Mouse (Mus musculus) midbrain, postnatal 0 days (tissue): ENCODE data around the gene Lrrc4b. TPM values are rescaled to one million over a fixed set of nuclear protein-coding genes. Genes with fewer than 3 reads are reported as not detected.

ENCODE experiments used
- ATAC-seq: fragments of 200-750 bp; cut with Nextera tagmentation; 2 replicates; pipeline ENCODE4 v1.8.0; 2017; ENCODE audit warnings: moderate number of reproducible peaks, mild to moderate bottlenecking, moderate TSS enrichment, moderate library complexity; ENCODE audit not compliant: low FRiP score
- DNase-seq: peaks from one replicate; pipeline ENCODE4 v3.0.0-alpha.2; 2015; ENCODE audit warnings: low spot score
- H3K27ac ChIP-seq: fragments of 300-500 bp; sonication (generic); 2 replicates; pipeline ENCODE4 v1.5.1; 2014; ENCODE audit warnings: low read depth, mild to moderate bottlenecking, low read length, mixed read lengths
- H3K27me3 ChIP-seq: fragments of 300-500 bp; sonication (generic); 2 replicates; pipeline ENCODE4 v1.6.1; 2014; ENCODE audit warnings: low read length, control low read depth, mixed read lengths; ENCODE audit not compliant: insufficient read depth
- H3K36me3 ChIP-seq: fragments of 300-500 bp; sonication (generic); 2 replicates; pipeline ENCODE4 v1.6.1; 2014; ENCODE audit warnings: low read length, control low read depth, mixed read lengths; ENCODE audit not compliant: insufficient read depth
- H3K4me1 ChIP-seq: fragments of 300-500 bp; sonication (generic); 2 replicates; pipeline ENCODE4 v1.6.1; 2014; ENCODE audit warnings: mild to moderate bottlenecking, control low read depth, antibody characterized with exemption, low read length, mixed read lengths; ENCODE audit not compliant: insufficient read depth
- H3K4me2 ChIP-seq: fragments of 300-500 bp; sonication (generic); 2 replicates; pipeline ENCODE4 v1.6.1; 2014; ENCODE audit warnings: low read depth, mild to moderate bottlenecking, low read length, mixed read lengths; ENCODE audit not compliant: poor library complexity, severe bottlenecking
- H3K4me3 ChIP-seq: fragments of 300-500 bp; sonication (generic); 2 replicates; pipeline ENCODE4 v1.5.1; 2014; ENCODE audit warnings: low read depth, mild to moderate bottlenecking, low read length, moderate library complexity
- H3K9ac ChIP-seq: fragments of 300-500 bp; sonication (generic); replicated peaks from 2 replicates; pipeline ENCODE4 v1.6.1; 2014; ENCODE audit warnings: mild to moderate bottlenecking, low read length, moderate library complexity, mixed read lengths; ENCODE audit not compliant: poor library complexity, severe bottlenecking
- H3K9me3 ChIP-seq: fragments of 300-500 bp; sonication (generic); 2 replicates; pipeline ENCODE4 v1.6.1; 2016; ENCODE audit warnings: low read length, control low read depth
- CTCF ChIP-seq: IDR thresholded peaks from 2 replicates; pipeline ENCODE4 v1.5.1; 2016; ENCODE audit warnings: antibody characterized with exemption, mild to moderate bottlenecking
- WGBS: fragments of 180-500 bp; shearing (Covaris S2); extraction: QIAGEN DNeasy Blood & Tissue Kit; methylation state at CpG from one replicate; pipeline ENCODE4 v1.1.7; 2014; 5-methylcytosine and 5-hydroxymethylcytosine counted together
- polyA plus RNA-seq: library from polyadenylated mRNA; unstranded; fragments of >200 nt; fragmentation: Nextera tagmentation; extraction: Ambion mirVana; gene quantifications from 2 replicates; pipeline ENCODE4 v1.2.1, GENCODE M21; 2015
- total RNA-seq: library from RNA; depleted of rRNA; stranded (reverse); fragments of >200 nt; gene quantifications from 2 replicates; pipeline ENCODE4 v1.2.3, GENCODE M21; 2014

Gene Lrrc4b
- total and polyA plus RNA-seq, 2 experiments from 2014 or later, result 26.9 to 657 TPM

DNA sequence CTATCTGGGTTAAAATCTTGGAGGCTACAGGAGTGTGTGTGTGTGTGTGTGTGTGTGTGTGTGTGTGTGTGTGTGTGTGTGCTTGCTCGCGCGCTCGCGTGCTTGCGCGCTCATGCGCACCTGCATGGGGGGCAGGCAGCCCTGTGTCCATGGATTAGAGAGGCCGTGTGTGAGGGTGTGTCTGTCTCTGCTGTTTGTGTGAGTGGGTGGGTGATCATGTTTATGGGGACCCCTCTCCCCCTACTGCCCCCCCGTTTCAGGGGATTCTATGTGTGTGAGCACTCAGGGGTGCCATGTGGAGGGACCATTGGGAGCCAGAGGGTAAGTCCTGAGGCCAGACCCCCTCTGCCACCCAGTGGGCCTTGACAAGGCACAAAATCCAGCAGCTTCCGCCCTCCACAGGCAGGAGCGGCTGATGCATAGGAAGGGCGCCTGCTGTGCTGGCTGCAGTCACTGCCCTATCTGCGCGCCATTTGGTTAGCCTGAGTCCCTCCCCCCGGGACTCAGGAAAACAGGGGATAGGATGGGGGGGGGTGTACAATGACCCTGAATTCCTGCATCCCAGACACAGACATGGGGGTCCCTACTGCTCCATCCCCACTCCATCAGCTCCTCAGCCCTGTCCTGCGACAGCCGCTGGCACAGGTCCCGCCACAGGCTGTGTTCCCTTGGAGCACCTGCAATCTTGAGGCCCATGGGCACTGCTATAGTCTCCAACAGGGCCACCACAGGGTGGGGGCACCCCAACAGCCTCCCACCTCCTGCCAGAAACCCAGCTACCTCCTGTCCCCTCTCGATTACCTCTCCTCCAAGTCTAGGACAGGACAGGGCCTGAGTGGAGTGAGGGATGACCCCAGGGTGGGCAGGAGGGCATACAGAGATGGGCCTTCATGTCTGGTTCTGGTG is 14.7 kb downstream of the Lrrc4b start:
- Histone ChIP-seq H3K36me3 (peaks cover 25% of the 10 kb centered on the region), H3K4me2 (peak overlapping the region; percentile 86), H3K27ac (peak overlapping the region; percentile 99), H3K4me3 (peak overlapping the region; percentile 77), H3K4me1 (peaks cover 23% of the 10 kb centered on the region), H3K9ac (peak overlapping the region; percentile 100), H3K9me3 (no peaks in the 10 kb centered on the region), H3K27me3 (no peaks in the 10 kb centered on the region)
- peak; percentile 44 for ATAC-seq
- DNase-seq, result peak; percentile 81
- TF ChIP-seq CTCF, result peak; percentile 67
- WGBS, result 3% methylated on average over 20 of the region's 20 CpGs

DNA sequence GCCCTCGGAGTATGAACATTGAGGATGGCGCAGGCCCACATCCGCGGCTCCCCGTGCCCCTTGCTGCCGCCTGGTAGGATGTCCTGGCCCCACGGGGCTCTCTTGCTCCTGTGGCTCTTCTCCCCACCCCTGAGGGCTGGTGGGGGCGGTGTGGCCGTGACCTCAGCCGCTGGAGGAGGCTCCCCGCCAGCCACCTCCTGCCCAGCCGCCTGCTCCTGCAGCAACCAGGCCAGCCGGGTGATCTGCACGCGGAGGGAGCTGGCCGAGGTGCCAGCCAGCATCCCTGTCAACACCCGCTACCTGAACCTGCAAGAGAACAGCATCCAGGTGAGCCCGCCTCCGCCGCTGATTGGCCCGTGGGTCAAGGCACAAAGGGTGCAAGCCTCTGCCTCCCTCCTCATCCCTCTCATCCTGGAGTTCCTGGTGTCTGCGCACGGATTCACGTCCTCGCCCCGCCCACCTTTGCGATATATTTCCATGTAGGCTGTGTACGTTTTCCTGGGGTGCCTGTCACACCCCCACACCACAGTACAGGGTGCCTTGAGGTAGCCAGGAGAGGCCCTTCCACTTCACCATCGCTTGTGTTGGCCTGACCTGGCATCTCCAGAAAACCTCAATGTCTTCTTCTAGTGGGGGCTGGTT is 16.2 kb downstream of the Lrrc4b start:
- H3K27ac ChIP-seq, result peak overlapping the region; percentile 43; the same call in 1 of the 2 replicates
- no peaks in the 10 kb centered on the region for H3K27me3 ChIP-seq
- H3K4me2 ChIP-seq, result peak overlapping the region; percentile 86
- no peak for TF ChIP-seq CTCF
- DNase-seq, result no peak
- H3K4me3 ChIP-seq, result peak overlapping the region; percentile 77
- peaks cover 32% of the 10 kb centered on the region for H3K36me3 ChIP-seq
- peaks cover 23% of the 10 kb centered on the region for H3K4me1 ChIP-seq
- peak overlapping the region; percentile 100; the same call in 1 of the 2 replicates for H3K9ac ChIP-seq
- no peaks in the 10 kb centered on the region for H3K9me3 ChIP-seq
- ATAC-seq, result no peak
- 36% methylated on average over 26 of the region's 29 CpGs for WGBS

DNA sequence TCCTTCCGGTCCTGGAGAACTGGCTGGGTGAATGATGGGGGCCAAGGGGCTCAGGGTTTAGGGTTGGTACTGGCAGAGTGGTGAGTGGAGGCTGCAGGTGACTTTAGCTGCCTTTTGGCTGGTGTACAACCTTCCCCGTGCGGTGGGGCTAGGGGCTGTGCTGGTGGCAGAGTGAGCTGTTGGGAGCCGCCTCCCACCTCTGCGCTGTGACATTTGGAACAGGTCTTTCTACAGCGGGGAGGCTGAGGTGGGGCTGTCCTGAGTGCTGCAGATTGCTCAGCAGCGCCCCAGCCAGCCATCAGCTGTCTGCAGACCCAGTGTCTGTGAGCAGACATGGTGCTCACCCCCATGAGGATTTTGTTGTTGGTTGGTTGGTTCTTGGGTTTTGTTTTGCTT is 16.7 kb downstream of the Lrrc4b start:
- Histone ChIP-seq H3K27me3 (no peaks in the 10 kb centered on the region), H3K4me2 (peak overlapping the region; percentile 86), H3K9ac (peak overlapping the region; percentile 100; the same call in 1 of the 2 replicates), H3K9me3 (no peaks in the 10 kb centered on the region), H3K27ac (no peak overlapping the region), H3K4me1 (peaks cover 23% of the 10 kb centered on the region), H3K36me3 (peaks cover 32% of the 10 kb centered on the region), H3K4me3 (peak overlapping the region; percentile 77)
- WGBS, result 37% methylated on average over 7 of the region's 7 CpGs
- ATAC-seq (no peak), DNase-seq (no peak)
- no peak for TF ChIP-seq CTCF

DNA sequence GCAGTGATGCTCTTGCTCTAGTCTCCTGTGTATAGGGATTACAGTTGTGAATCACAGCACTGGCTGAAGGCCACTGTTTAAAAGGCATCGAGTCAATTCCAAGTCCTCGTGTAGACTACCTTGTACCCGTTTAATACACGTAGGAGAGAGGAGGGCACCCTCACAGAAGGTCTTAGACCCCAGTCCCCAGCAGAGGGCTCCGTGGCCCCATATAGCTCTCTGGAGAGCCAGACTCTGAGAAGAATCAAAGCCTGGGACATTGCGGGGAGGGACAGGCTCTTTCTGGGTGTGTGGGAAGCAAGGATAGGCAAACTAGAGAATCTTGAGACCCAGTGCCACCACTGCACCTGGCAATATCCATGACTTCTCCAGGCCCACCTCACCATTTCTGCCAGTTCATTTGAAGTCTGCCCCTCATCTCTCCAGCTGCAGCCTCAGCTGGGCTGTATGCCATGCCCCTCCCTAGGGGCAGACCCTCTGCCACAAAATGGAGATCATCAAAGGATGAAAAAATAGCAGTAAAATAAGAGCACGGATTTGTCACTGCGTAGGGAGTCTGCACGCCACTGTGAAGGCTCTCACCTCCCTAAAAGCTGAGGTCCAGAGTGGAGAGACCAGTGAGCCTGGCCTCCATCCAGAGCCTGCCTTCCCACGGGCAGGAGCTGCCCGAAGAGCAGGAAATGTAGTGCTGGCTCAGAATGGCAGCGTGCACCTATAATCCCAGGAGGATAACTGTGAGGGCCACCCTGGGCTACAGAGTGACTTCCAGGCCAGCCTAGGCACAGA is 17.4 kb downstream of the Lrrc4b start:
- 0 out of 2 replicates have a peak overlapping the region, but pooled peaks have one; percentile 1 for H3K4me3 ChIP-seq
- peak overlapping the region; percentile 15; the same call in 1 of the 2 replicates for H3K9ac ChIP-seq
- H3K27ac ChIP-seq, result 0 out of 2 replicates have a peak overlapping the region, but pooled peaks have one; percentile 32
- H3K4me1 ChIP-seq, result peaks cover 20% of the 10 kb centered on the region
- H3K36me3 ChIP-seq, result peaks cover 32% of the 10 kb centered on the region
- no peaks in the 10 kb centered on the region for H3K27me3 ChIP-seq
- H3K4me2 ChIP-seq, result peak overlapping the region; percentile 86
- WGBS, result 33% methylated on average over 12 of the region's 12 CpGs
- ATAC-seq, result no peak
- DNase-seq, result no peak
- TF ChIP-seq CTCF, result peak; percentile 30; the same call in 1 of the 2 replicates
- no peaks in the 10 kb centered on the region for H3K9me3 ChIP-seq

DNA sequence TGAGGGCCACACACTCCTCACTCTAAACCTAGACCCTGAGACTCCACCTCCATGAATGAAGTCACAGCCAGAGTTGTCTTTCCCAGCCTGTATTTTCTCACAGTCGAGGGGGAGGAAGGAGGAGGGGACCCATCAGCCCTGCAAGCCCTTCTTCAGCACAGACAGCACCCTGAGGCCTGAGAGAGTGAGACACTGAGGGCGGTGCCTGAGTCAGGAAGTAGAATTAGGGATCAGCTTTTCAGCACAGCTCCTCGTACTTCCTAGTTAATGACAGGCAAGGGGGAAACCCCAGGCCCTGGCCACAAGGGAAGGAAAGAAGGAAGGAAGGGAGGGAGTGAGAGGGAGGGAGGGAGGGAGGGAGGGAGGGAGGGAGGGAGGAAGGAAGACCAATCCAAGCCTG is 24.4 kb downstream of the Lrrc4b start:
- no peak overlapping the region for H3K27ac ChIP-seq
- no peak overlapping the region for H3K4me3 ChIP-seq
- H3K9me3 ChIP-seq, result no peaks in the 10 kb centered on the region
- no peak for ATAC-seq
- no peak overlapping the region for H3K4me2 ChIP-seq
- TF ChIP-seq CTCF, result no peak
- WGBS, result 10% methylated on average over 3 of the region's 3 CpGs
- H3K36me3 ChIP-seq, result peaks cover 35% of the 10 kb centered on the region
- peaks cover 4% of the 10 kb centered on the region; the same call in 1 of the 2 replicates for H3K4me1 ChIP-seq
- DNase-seq, result no peak
- no peak overlapping the region for H3K9ac ChIP-seq
- no peaks in the 10 kb centered on the region for H3K27me3 ChIP-seq
